Mouse (Mus musculus): Measurements from ENCODE around the gene Prkn. TPM values are rescaled to one million over a fixed set of nuclear protein-coding genes. Genes with fewer than 3 reads are reported as not detected.

Prkn gene
- polyA plus RNA-seq, 1 experiment from 2014 or later = 1.6 TPM

GRCm38 (mm10) chr17:12037065-12037464 lies 1196.9 kb downstream of the Prkn start:
- Histone ChIP-seq H3K9ac (no peak overlapping the region), H3K27me3 (peaks cover 2% of the 10 kb centered on the region; the same call in 1 of the 2 replicates), H3K4me1 (0 out of 2 replicates have a peak, but pooled peaks cover under 1% of the 10 kb centered on the region), H3K27ac (no peak overlapping the region), H3K4me3 (no peak overlapping the region), H3K9me3 (replicated peaks) (no peaks in the 10 kb centered on the region), H3K36me3 (ENCODE audit: poor library complexity, severe bottlenecking) (no peaks in the 10 kb centered on the region), H3K4me2 (no peak overlapping the region)
- WGBS = 81% methylated on average over 5 of the region's 5 CpGs
- no peak for ATAC-seq

- ATAC-seq = no peak
- no peaks in the 10 kb centered on the region for H3K9me3 ChIP-seq (replicated peaks)
- no peaks in the 10 kb centered on the region for H3K36me3 ChIP-seq (ENCODE audit: poor library complexity, severe bottlenecking)
- no peak overlapping the region for H3K4me3 ChIP-seq
- H3K27ac ChIP-seq = no peak overlapping the region
- peaks cover 2% of the 10 kb centered on the region; the same call in 1 of the 2 replicates for H3K27me3 ChIP-seq
- H3K9ac ChIP-seq = no peak overlapping the region
- H3K4me1 ChIP-seq = 0 out of 2 replicates have a peak, but pooled peaks cover 5% of the 10 kb centered on the region
- H3K4me2 ChIP-seq = no peak overlapping the region
- 98% methylated on average over 2 of the region's 2 CpGs for WGBS
Observed at GRCm38 (mm10) chr17:12037574-12037973, 1197.4 kb downstream of the Prkn start.

GRCm38 (mm10) chr17:12038499-12038898 lies 1198.3 kb downstream of the Prkn start:
- H3K4me1 ChIP-seq = 0 out of 2 replicates have a peak, but pooled peaks cover 10% of the 10 kb centered on the region
- H3K27ac ChIP-seq = no peak overlapping the region
- no peak overlapping the region for H3K9ac ChIP-seq
- no peak overlapping the region for H3K4me3 ChIP-seq
- ATAC-seq = no peak
- no peak overlapping the region for H3K4me2 ChIP-seq
- H3K27me3 ChIP-seq = peaks cover 2% of the 10 kb centered on the region; the same call in 1 of the 2 replicates
- H3K36me3 ChIP-seq (ENCODE audit: poor library complexity, severe bottlenecking) = no peaks in the 10 kb centered on the region
- no peaks in the 10 kb centered on the region for H3K9me3 ChIP-seq (replicated peaks)
- WGBS = 73% methylated on average over 6 of the region's 6 CpGs

- Histone ChIP-seq H3K9ac (no peak overlapping the region), H3K27me3 (peaks cover 2% of the 10 kb centered on the region; the same call in 1 of the 2 replicates), H3K4me1 (0 out of 2 replicates have a peak, but pooled peaks cover 10% of the 10 kb centered on the region), H3K27ac (no peak overlapping the region), H3K36me3 (ENCODE audit: poor library complexity, severe bottlenecking) (no peaks in the 10 kb centered on the region), H3K9me3 (replicated peaks) (no peaks in the 10 kb centered on the region), H3K4me2 (no peak overlapping the region), H3K4me3 (no peak overlapping the region)
- peak; percentile 55 for ATAC-seq
- WGBS = 2% methylated on average over 9 of the region's 9 CpGs
Observed at GRCm38 (mm10) chr17:12039188-12039587, 1199.0 kb downstream of the Prkn start.

- no peak overlapping the region for H3K27ac ChIP-seq
- H3K36me3 ChIP-seq (ENCODE audit: poor library complexity, severe bottlenecking) = no peaks in the 10 kb centered on the region
- H3K27me3 ChIP-seq = peaks cover 2% of the 10 kb centered on the region; the same call in 1 of the 2 replicates
- 93% methylated on average over 3 of the region's 3 CpGs for WGBS
- no peak overlapping the region for H3K9ac ChIP-seq
- no peak overlapping the region for H3K4me2 ChIP-seq
- no peak overlapping the region for H3K4me3 ChIP-seq
- 0 out of 2 replicates have a peak, but pooled peaks cover 13% of the 10 kb centered on the region for H3K4me1 ChIP-seq
- H3K9me3 ChIP-seq (replicated peaks) = no peaks in the 10 kb centered on the region
- no peak for ATAC-seq
Observed at GRCm38 (mm10) chr17:12039922-12040321, 1199.7 kb downstream of the Prkn start.

- Histone ChIP-seq H3K4me2 (no peak overlapping the region), H3K36me3 (ENCODE audit: poor library complexity, severe bottlenecking) (no peaks in the 10 kb centered on the region), H3K27me3 (no peaks in the 10 kb centered on the region; the same call in 1 of the 2 replicates), H3K4me1 (peaks cover 14% of the 10 kb centered on the region), H3K9me3 (replicated peaks) (no peaks in the 10 kb centered on the region), H3K9ac (no peak overlapping the region), H3K27ac (no peak overlapping the region), H3K4me3 (no peak overlapping the region)
- ATAC-seq = no peak
- WGBS = 80% methylated on average over 5 of the region's 5 CpGs
Observed at GRCm38 (mm10) chr17:12040546-12040945, 1200.4 kb downstream of the Prkn start.

GRCm38 (mm10) chr17:12041091-12041655 lies 1201.0 kb downstream of the Prkn start:
- no peaks in the 10 kb centered on the region for H3K9me3 ChIP-seq (replicated peaks)
- peaks cover 20% of the 10 kb centered on the region for H3K4me1 ChIP-seq
- H3K36me3 ChIP-seq (ENCODE audit: poor library complexity, severe bottlenecking) = no peaks in the 10 kb centered on the region
- H3K4me3 ChIP-seq = no peak overlapping the region
- 96% methylated on average over 5 of the region's 5 CpGs for WGBS
- H3K27ac ChIP-seq = no peak overlapping the region
- no peaks in the 10 kb centered on the region; the same call in 1 of the 2 replicates for H3K27me3 ChIP-seq
- H3K9ac ChIP-seq = no peak overlapping the region
- ATAC-seq = no peak
- H3K4me2 ChIP-seq = no peak overlapping the region

- Histone ChIP-seq H3K36me3 (ENCODE audit: poor library complexity, severe bottlenecking) (no peaks in the 10 kb centered on the region), H3K9me3 (replicated peaks) (no peaks in the 10 kb centered on the region), H3K4me1 (peaks cover 24% of the 10 kb centered on the region), H3K27ac (no peak overlapping the region), H3K4me2 (0 out of 2 replicates have a peak overlapping the region, but pooled peaks have one; percentile 7), H3K4me3 (no peak overlapping the region), H3K27me3 (no peaks in the 10 kb centered on the region; the same call in 1 of the 2 replicates), H3K9ac (no peak overlapping the region)
- peak; percentile 58; the same call in 1 of the 2 replicates for ATAC-seq
- 54% methylated on average over 14 of the region's 14 CpGs for WGBS
Observed at GRCm38 (mm10) chr17:12042561-12043256, 1202.5 kb downstream of the Prkn start.

GRCm38 (mm10) chr17:12044222-12044621 lies 1204.0 kb downstream of the Prkn start:
- 53% methylated on average over 8 of the region's 8 CpGs for WGBS
- H3K9ac ChIP-seq = no peak overlapping the region
- no peak overlapping the region for H3K27ac ChIP-seq
- no peak for ATAC-seq
- no peak overlapping the region for H3K4me3 ChIP-seq
- peaks cover 29% of the 10 kb centered on the region for H3K4me1 ChIP-seq
- no peaks in the 10 kb centered on the region for H3K36me3 ChIP-seq (ENCODE audit: poor library complexity, severe bottlenecking)
- H3K27me3 ChIP-seq = no peaks in the 10 kb centered on the region
- H3K9me3 ChIP-seq (replicated peaks) = no peaks in the 10 kb centered on the region
- H3K4me2 ChIP-seq = no peak overlapping the region

- Histone ChIP-seq H3K4me1 (peaks cover 30% of the 10 kb centered on the region), H3K4me2 (no peak overlapping the region), H3K27me3 (no peaks in the 10 kb centered on the region), H3K27ac (peak overlapping the region; percentile 51), H3K4me3 (no peak overlapping the region), H3K9ac (no peak overlapping the region), H3K9me3 (replicated peaks) (no peaks in the 10 kb centered on the region), H3K36me3 (ENCODE audit: poor library complexity, severe bottlenecking) (no peaks in the 10 kb centered on the region)
- WGBS = 58% methylated on average over 5 of the region's 5 CpGs
- ATAC-seq = peak; percentile 81
Observed at GRCm38 (mm10) chr17:12045861-12046273, 1205.7 kb downstream of the Prkn start.

- Histone ChIP-seq H3K9ac (no peak overlapping the region), H3K36me3 (ENCODE audit: poor library complexity, severe bottlenecking) (no peaks in the 10 kb centered on the region), H3K27me3 (no peaks in the 10 kb centered on the region), H3K9me3 (replicated peaks) (no peaks in the 10 kb centered on the region), H3K4me3 (no peak overlapping the region), H3K4me1 (peaks cover 30% of the 10 kb centered on the region), H3K4me2 (no peak overlapping the region), H3K27ac (no peak overlapping the region)
- 77% methylated on average over 7 of the region's 7 CpGs for WGBS
- ATAC-seq = no peak
Observed at GRCm38 (mm10) chr17:12047032-12047431, 1206.8 kb downstream of the Prkn start.

GRCm38 (mm10) chr17:12047523-12047922 lies 1207.3 kb downstream of the Prkn start:
- H3K27me3 ChIP-seq = no peaks in the 10 kb centered on the region
- no peak overlapping the region for H3K9ac ChIP-seq
- peaks cover 25% of the 10 kb centered on the region for H3K4me1 ChIP-seq
- no peak overlapping the region for H3K27ac ChIP-seq
- no peak for ATAC-seq
- H3K9me3 ChIP-seq (replicated peaks) = no peaks in the 10 kb centered on the region
- 25% methylated on average over 6 of the region's 6 CpGs for WGBS
- no peaks in the 10 kb centered on the region for H3K36me3 ChIP-seq (ENCODE audit: poor library complexity, severe bottlenecking)
- H3K4me3 ChIP-seq = no peak overlapping the region
- H3K4me2 ChIP-seq = no peak overlapping the region

All from forebrain, embryonic 13.5 days (tissue).